Mouse (Mus musculus) limb, embryonic 13.5 days (tissue): ENCODE data around the gene Gm6460. TPM values are rescaled to one million over a fixed set of nuclear protein-coding genes. Genes with fewer than 3 reads are reported as not detected.
"Not testable (repeated sequence)": the region's sequence is repeated elsewhere in the genome, so short reads cannot be mapped to it uniquely, and the experiment has no call there.

Experiments used
- ATAC-seq: fragments of 200-750 bp; cut with Nextera tagmentation; 2 replicates; pipeline ENCODE4 v1.8.0; 2017; ENCODE audit warnings: low read depth, moderate number of reproducible peaks, moderate TSS enrichment; ENCODE audit not compliant: low FRiP score
- H3K27ac ChIP-seq: fragments of 300-500 bp; sonication (generic); 2 replicates; pipeline ENCODE4 v1.5.1; 2015; ENCODE audit warnings: inconsistent platforms, mild to moderate bottlenecking, moderate library complexity
- H3K27me3 ChIP-seq: fragments of 300-500 bp; sonication (generic); 2 replicates; pipeline ENCODE4 v1.6.1; 2015; ENCODE audit warnings: mild to moderate bottlenecking, inconsistent platforms
- H3K36me3 ChIP-seq: fragments of 300-500 bp; sonication (generic); 2 replicates; pipeline ENCODE4 v1.6.1; 2015; ENCODE audit warnings: inconsistent platforms, mild to moderate bottlenecking, moderate library complexity
- H3K4me1 ChIP-seq: fragments of 300-500 bp; sonication (generic); 2 replicates; pipeline ENCODE4 v1.6.1; 2015; ENCODE audit warnings: inconsistent platforms
- H3K4me2 ChIP-seq: fragments of 300-500 bp; sonication (generic); replicated peaks from 2 replicates; pipeline ENCODE4 v1.6.1; 2015; ENCODE audit warnings: inconsistent platforms, mild to moderate bottlenecking, moderate library complexity
- H3K4me3 ChIP-seq: fragments of 300-500 bp; sonication (generic); 2 replicates; pipeline ENCODE4 v1.5.1; 2015; ENCODE audit warnings: moderate library complexity, mild to moderate bottlenecking, inconsistent platforms
- H3K9ac ChIP-seq: fragments of 300-500 bp; sonication (generic); 2 replicates; pipeline ENCODE4 v1.6.1; 2015; ENCODE audit warnings: mild to moderate bottlenecking, inconsistent platforms
- H3K9me3 ChIP-seq: fragments of 300-500 bp; sonication (generic); 2 replicates; pipeline ENCODE4 v1.6.1; 2016; ENCODE audit warnings: inconsistent platforms
- WGBS: fragments of 180-500 bp; shearing (Covaris S2); methylation state at CpG from one replicate; pipeline ENCODE4 v1.1.7; 2015; 5-methylcytosine and 5-hydroxymethylcytosine counted together
- polyA plus RNA-seq: library from polyadenylated mRNA; unstranded; fragments of >200 nt; fragmentation: Nextera tagmentation; extraction: Ambion mirVana; gene quantifications from 2 replicates; pipeline ENCODE4 v1.2.1, GENCODE M21; 2015

Gm6460 gene
- not detected in 2 replicates for polyA plus RNA-seq

- not testable (repeated sequence) for ATAC-seq
- WGBS, result no CpG with 5 or more reads among the region's 3 CpGs
These were observed at the start of gene Gm6460 for GRCm38 (mm10) chr5:11594613-11595012. TSS of gene Gm6460 (plus strand) at chr5:11594913.

More at GRCm38 (mm10) chr5:11594613-11595012, at the start of gene Gm6460:
- H3K4me2 ChIP-seq, H3K9ac ChIP-seq, H3K4me3 ChIP-seq, H3K27ac ChIP-seq, H3K4me1 ChIP-seq, H3K9me3 ChIP-seq, H3K27me3 ChIP-seq, H3K36me3 ChIP-seq: not testable (repeated sequence)

Other genes starting within 250 kb of the Gm6460 start
- gene Gm8897, start 178.5 kb upstream of the Gm6460 start, polyA plus RNA-seq, result not detected in 2 replicates
- gene Gm8906, start 92.2 kb upstream of the Gm6460 start, polyA plus RNA-seq, result not detected in 2 replicates
- gene Gm8922, start 87.0 kb downstream of the Gm6460 start, polyA plus RNA-seq, result not detected in 2 replicates
- not detected in 2 replicates for gene Gm8926, start 175.6 kb downstream of the Gm6460 start, polyA plus RNA-seq